Mouse (Mus musculus): ENCODE data around the gene Trak1. TPM values are rescaled to one million over a fixed set of nuclear protein-coding genes. Genes with fewer than 3 reads are reported as not detected.

The Trak1 gene
- polyA plus RNA-seq, 1 experiment from 2014 or later, result 15.2 TPM

DNA sequence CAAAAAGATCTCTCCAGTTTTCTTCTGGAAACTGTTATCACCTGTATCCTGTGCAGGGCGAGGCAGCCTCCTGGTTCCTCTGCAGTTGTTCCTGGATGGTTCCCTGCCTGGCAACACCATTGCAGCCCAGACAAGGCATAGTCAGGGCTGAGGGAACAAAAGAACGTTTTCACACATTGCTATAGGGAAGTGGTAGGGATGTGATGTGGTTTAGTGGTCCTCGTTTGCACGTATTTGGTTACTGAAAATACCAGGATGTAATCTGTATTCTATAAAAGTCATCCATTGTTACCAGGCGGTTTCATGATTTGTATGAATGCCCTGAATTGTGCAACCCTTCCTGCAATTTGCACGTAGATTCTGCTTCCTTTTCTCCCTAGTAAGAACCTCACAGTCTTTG lies 126.3 kb downstream of the Trak1 start:
- Histone ChIP-seq H3K27ac (no peak overlapping the region), H3K9ac (replicated peaks) (no peak overlapping the region), H3K4me2 (no peak overlapping the region), H3K9me3 (no peaks in the 10 kb centered on the region), H3K4me3 (replicated peaks) (no peak overlapping the region), H3K4me1 (replicated peaks) (no peaks in the 10 kb centered on the region), H3K36me3 (no peaks in the 10 kb centered on the region), H3K27me3 (no peaks in the 10 kb centered on the region)
- 87% methylated on average over 6 of the region's 6 CpGs for WGBS
- ATAC-seq (ENCODE audit: insufficient number of reproducible peaks, insufficient read depth, low FRiP score, low TSS enrichment, low read depth), result no peak

GRCm38 (mm10) chr9:121424281-121425164 lies 127.2 kb downstream of the Trak1 start:
- 78% methylated on average over 16 of the region's 16 CpGs for WGBS
- H3K9me3 ChIP-seq, result no peaks in the 10 kb centered on the region
- no peaks in the 10 kb centered on the region for H3K4me1 ChIP-seq (replicated peaks)
- no peaks in the 10 kb centered on the region for H3K27me3 ChIP-seq
- no peak overlapping the region for H3K4me3 ChIP-seq (replicated peaks)
- no peak overlapping the region for H3K27ac ChIP-seq
- no peak overlapping the region for H3K9ac ChIP-seq (replicated peaks)
- no peaks in the 10 kb centered on the region for H3K36me3 ChIP-seq
- no peak for ATAC-seq (ENCODE audit: insufficient number of reproducible peaks, insufficient read depth, low FRiP score, low TSS enrichment, low read depth)
- no peak overlapping the region for H3K4me2 ChIP-seq

DNA sequence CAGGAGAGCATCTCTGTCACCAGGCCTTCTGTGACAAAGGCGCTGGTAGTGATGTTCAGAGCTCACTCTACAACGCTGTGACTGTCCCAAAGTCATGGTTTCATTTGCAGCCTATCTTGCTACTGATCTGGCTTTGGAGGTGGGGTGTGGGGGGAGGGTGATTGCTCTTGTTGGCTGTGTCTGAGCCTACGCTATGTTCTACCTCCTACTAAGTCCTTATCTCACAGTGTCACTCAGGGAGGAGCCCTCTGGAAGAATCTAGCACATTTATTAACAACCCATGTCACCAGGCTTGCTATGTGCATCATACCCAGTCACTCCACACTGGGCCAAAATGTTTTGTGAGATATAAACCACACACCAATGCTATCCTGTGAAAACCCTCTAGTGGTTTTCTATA lies 129.1 kb downstream of the Trak1 start:
- H3K4me2 ChIP-seq, result no peak overlapping the region
- H3K9me3 ChIP-seq, result no peaks in the 10 kb centered on the region
- H3K4me3 ChIP-seq (replicated peaks), result no peak overlapping the region
- H3K27ac ChIP-seq, result no peak overlapping the region
- H3K4me1 ChIP-seq (replicated peaks), result peaks cover 7% of the 10 kb centered on the region
- no peaks in the 10 kb centered on the region for H3K27me3 ChIP-seq
- ATAC-seq (ENCODE audit: insufficient number of reproducible peaks, insufficient read depth, low FRiP score, low TSS enrichment, low read depth), result no peak
- 89% methylated on average over 3 of the region's 3 CpGs for WGBS
- H3K9ac ChIP-seq (replicated peaks), result no peak overlapping the region
- H3K36me3 ChIP-seq, result no peaks in the 10 kb centered on the region

- Histone ChIP-seq H3K4me2 (no peak overlapping the region), H3K36me3 (no peaks in the 10 kb centered on the region), H3K4me3 (replicated peaks) (no peak overlapping the region), H3K27me3 (no peaks in the 10 kb centered on the region), H3K9me3 (no peaks in the 10 kb centered on the region), H3K27ac (no peak overlapping the region), H3K9ac (replicated peaks) (no peak overlapping the region), H3K4me1 (replicated peaks) (peaks cover 7% of the 10 kb centered on the region)
- ATAC-seq (ENCODE audit: insufficient number of reproducible peaks, insufficient read depth, low FRiP score, low TSS enrichment, low read depth), result no peak
- 93% methylated on average over 5 of the region's 5 CpGs for WGBS
Measured at GRCm38 (mm10) chr9:121426902-121427301, 129.6 kb downstream of the Trak1 start.

DNA sequence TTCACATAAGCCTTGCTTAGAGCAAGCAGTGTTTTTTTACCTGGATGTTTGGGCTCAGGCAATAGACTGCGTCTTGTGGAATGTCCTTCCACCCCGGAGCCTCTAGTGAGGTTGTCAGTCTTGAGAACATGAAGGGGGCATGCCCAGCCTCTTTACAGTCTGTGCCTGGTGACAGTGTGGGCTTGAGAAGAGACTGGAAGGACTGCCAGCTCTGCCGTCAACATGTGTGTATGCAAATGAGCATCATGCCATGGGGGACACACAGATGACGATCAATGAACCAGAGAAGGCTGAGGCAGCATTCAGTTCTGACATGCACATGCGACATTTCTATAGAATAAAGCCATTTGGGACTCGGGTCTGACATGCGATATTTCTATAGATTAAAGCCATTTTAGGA lies 132.3 kb downstream of the Trak1 start:
- no peak overlapping the region for H3K4me3 ChIP-seq (replicated peaks)
- ATAC-seq (ENCODE audit: insufficient number of reproducible peaks, insufficient read depth, low FRiP score, low TSS enrichment, low read depth), result no peak
- H3K4me2 ChIP-seq, result no peak overlapping the region
- 85% methylated on average over 7 of the region's 7 CpGs for WGBS
- H3K4me1 ChIP-seq (replicated peaks), result peaks cover 7% of the 10 kb centered on the region
- H3K27me3 ChIP-seq, result no peaks in the 10 kb centered on the region
- no peaks in the 10 kb centered on the region for H3K36me3 ChIP-seq
- H3K9ac ChIP-seq (replicated peaks), result no peak overlapping the region
- H3K9me3 ChIP-seq, result no peaks in the 10 kb centered on the region
- no peak overlapping the region for H3K27ac ChIP-seq

DNA sequence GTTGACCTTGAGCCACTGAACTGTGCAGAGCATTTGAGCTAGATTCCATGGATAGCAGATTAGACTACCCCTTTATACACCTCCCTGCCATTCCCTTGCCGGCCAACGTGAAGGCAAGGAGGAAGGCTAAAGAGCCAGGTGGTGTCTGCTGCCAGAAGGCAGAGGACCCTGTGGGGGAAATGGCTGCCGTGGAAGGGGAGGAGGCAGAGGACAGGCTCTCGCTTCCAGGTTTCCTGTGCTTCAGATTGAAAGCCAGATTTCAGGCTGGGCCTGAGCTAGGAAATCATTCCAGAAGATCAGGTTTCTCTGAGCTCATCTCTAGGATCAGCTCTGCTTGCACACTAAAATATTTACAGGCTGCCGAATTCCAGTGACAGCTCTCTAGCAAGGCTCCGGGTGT lies 133.1 kb downstream of the Trak1 start:
- 40% methylated on average over 6 of the region's 6 CpGs for WGBS
- H3K4me2 ChIP-seq, result no peak overlapping the region
- H3K36me3 ChIP-seq, result no peaks in the 10 kb centered on the region
- H3K9ac ChIP-seq (replicated peaks), result no peak overlapping the region
- H3K27ac ChIP-seq, result peak overlapping the region; percentile 1; the same call in 1 of the 2 replicates
- H3K4me3 ChIP-seq (replicated peaks), result no peak overlapping the region
- H3K4me1 ChIP-seq (replicated peaks), result peaks cover 7% of the 10 kb centered on the region
- H3K27me3 ChIP-seq, result no peaks in the 10 kb centered on the region
- no peak for ATAC-seq (ENCODE audit: insufficient number of reproducible peaks, insufficient read depth, low FRiP score, low TSS enrichment, low read depth)
- H3K9me3 ChIP-seq, result no peaks in the 10 kb centered on the region

DNA sequence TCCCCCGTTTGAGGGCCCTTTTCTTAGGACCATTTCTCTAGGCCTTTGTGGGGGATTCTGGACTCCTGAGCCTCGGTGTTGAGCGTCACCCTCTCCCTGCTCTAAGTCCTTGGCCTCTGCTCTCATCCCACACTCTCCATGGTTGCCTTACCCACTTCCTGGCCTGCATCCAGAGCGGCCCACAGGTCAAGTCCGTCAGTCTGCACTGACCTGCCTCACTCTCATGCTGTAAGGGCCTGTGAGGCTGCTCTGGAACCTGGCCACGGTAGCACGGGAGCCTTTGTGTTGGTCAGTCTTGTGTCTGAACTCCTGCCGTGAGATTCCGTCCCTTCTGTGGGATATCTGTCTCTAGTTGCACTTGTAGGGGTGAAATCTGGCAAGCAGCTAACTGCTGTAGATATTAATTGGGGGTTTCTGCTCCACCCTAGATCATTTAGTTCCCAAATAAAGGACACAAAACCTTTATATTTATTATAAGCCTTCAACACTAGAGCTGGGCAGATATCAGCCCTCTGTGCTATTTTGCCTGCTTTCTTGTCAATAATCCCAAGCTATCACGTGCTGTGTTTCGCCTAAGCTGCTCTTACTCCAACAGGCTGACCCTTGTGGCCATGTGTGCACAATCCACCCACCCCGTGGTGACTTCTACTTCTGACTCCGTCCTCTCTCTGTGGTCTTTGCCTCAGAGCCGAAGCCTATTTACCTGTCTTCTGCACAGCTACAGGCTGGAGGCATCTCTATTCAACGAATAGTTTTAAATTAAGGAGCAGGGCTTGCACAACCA lies 136.6 kb downstream of the Trak1 start:
- Histone ChIP-seq H3K27ac (no peak overlapping the region), H3K4me2 (no peak overlapping the region), H3K27me3 (no peaks in the 10 kb centered on the region), H3K4me1 (replicated peaks) (peaks cover 7% of the 10 kb centered on the region), H3K4me3 (replicated peaks) (no peak overlapping the region), H3K36me3 (no peaks in the 10 kb centered on the region), H3K9me3 (no peaks in the 10 kb centered on the region), H3K9ac (replicated peaks) (no peak overlapping the region)
- no peak for ATAC-seq (ENCODE audit: insufficient number of reproducible peaks, insufficient read depth, low FRiP score, low TSS enrichment, low read depth)
- WGBS, result 85% methylated on average over 15 of the region's 15 CpGs

GRCm38 (mm10) chr9:121435332-121435956 lies 138.1 kb downstream of the Trak1 start:
- Histone ChIP-seq H3K4me3 (replicated peaks) (no peak overlapping the region), H3K4me1 (replicated peaks) (peaks cover 4% of the 10 kb centered on the region), H3K9ac (replicated peaks) (no peak overlapping the region), H3K4me2 (no peak overlapping the region), H3K36me3 (no peaks in the 10 kb centered on the region), H3K27ac (no peak overlapping the region), H3K27me3 (no peaks in the 10 kb centered on the region), H3K9me3 (no peaks in the 10 kb centered on the region)
- ATAC-seq (ENCODE audit: insufficient number of reproducible peaks, insufficient read depth, low FRiP score, low TSS enrichment, low read depth), result no peak
- 85% methylated on average over 3 of the region's 3 CpGs for WGBS

DNA sequence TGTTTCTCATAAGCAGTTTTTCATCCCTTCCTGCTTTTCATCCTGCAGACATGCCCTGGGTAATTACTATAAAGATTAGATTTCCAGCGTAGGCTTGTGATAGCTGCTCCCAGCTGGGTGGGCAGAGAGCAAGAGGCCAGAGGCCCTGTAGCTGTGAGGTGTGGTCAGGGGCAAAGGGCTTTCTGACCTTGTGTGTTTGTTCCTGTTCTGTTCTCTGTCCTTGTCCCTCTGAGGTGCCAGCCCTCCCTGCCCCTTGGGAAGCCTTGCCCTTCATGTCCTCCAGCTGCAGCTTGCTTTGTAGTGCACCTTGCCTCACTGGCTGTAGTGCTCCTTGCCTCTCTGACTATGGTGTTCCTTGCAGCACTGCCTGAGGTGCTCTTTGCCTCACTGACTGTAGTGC lies 139.2 kb downstream of the Trak1 start:
- Histone ChIP-seq H3K9ac (replicated peaks) (no peak overlapping the region), H3K4me3 (replicated peaks) (no peak overlapping the region), H3K9me3 (no peaks in the 10 kb centered on the region), H3K27ac (no peak overlapping the region), H3K36me3 (0 out of 2 replicates have a peak, but pooled peaks cover 3% of the 10 kb centered on the region), H3K4me1 (replicated peaks) (no peaks in the 10 kb centered on the region), H3K4me2 (no peak overlapping the region), H3K27me3 (no peaks in the 10 kb centered on the region)
- WGBS, result 43% methylated on average over 1 of the region's 1 CpGs
- ATAC-seq (ENCODE audit: insufficient number of reproducible peaks, insufficient read depth, low FRiP score, low TSS enrichment, low read depth), result no peak

GRCm38 (mm10) chr9:121442145-121442544 lies 144.8 kb downstream of the Trak1 start:
- Histone ChIP-seq H3K27ac (no peak overlapping the region), H3K4me3 (replicated peaks) (no peak overlapping the region), H3K27me3 (no peaks in the 10 kb centered on the region), H3K9ac (replicated peaks) (no peak overlapping the region), H3K4me1 (replicated peaks) (no peaks in the 10 kb centered on the region), H3K36me3 (peaks cover 41% of the 10 kb centered on the region), H3K9me3 (no peaks in the 10 kb centered on the region), H3K4me2 (no peak overlapping the region)
- WGBS, result 86% methylated on average over 1 of the region's 1 CpGs
- ATAC-seq (ENCODE audit: insufficient number of reproducible peaks, insufficient read depth, low FRiP score, low TSS enrichment, low read depth), result no peak

DNA sequence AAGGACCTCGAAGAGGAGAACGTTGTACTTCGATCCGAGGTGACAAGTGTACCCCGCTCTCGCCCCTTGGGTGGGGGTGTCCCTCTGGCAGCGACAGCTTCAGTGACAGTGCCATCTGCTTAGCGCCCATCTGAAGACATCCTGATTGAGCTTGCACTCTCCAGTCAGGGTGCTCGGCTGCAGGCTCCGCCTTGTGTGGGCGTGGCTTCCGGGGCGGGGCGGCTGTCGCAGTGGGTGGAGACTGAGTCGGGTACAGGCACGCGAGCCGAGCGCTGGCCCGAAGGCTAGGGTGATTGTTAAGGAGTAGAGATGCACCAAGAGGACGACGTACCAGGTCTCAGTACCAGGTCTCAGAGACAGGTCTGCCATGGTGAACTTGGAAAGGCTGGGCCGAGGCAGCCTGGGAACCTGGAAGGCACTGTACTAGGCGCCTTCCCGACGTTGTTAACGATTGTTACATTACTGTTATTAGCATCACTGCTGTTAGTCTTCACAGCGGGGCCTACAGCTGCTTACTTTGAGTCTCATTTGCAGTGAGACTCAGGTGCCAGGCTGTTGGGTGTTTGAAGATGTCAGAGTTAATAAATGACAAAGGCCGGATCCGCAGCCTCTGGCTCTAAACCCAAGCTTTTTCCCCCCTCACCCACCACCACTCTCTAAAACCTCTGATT lies 146.5 kb downstream of the Trak1 start:
- H3K36me3 ChIP-seq, result peaks cover 58% of the 10 kb centered on the region
- H3K4me2 ChIP-seq, result no peak overlapping the region

More for the DNA sequence above, 146.5 kb downstream of the Trak1 start:
- H3K27ac ChIP-seq, result no peak overlapping the region
- ATAC-seq (ENCODE audit: insufficient number of reproducible peaks, insufficient read depth, low FRiP score, low TSS enrichment, low read depth), result peak; percentile 15; the same call in 1 of the 2 replicates
- no peaks in the 10 kb centered on the region for H3K9me3 ChIP-seq
- no peaks in the 10 kb centered on the region for H3K27me3 ChIP-seq
- no peak overlapping the region for H3K4me3 ChIP-seq (replicated peaks)
- H3K4me1 ChIP-seq (replicated peaks), result no peaks in the 10 kb centered on the region
- WGBS, result 68% methylated on average over 31 of the region's 31 CpGs
- no peak overlapping the region for H3K9ac ChIP-seq (replicated peaks)

Data from limb, embryonic 12.5 days (tissue).